Mouse (Mus musculus) hindbrain, embryonic 12.5 days (tissue): Measurements from ENCODE around the gene Rnf25. TPM values are rescaled to one million over a fixed set of nuclear protein-coding genes. Genes with fewer than 3 reads are reported as not detected.

Experiments used
- ATAC-seq: fragments of 200-750 bp; cut with Nextera tagmentation; 2 replicates; pipeline ENCODE4 v1.8.0; 2017; ENCODE audit warnings: moderate TSS enrichment; ENCODE audit not compliant: low FRiP score
- H3K27ac ChIP-seq: fragments of 300-500 bp; sonication (generic); 2 replicates; pipeline ENCODE4 v1.5.1; 2016; ENCODE audit warnings: mild to moderate bottlenecking
- H3K27me3 ChIP-seq: fragments of 300-500 bp; sonication (generic); 2 replicates; pipeline ENCODE4 v1.6.1; 2016; ENCODE audit warnings: mild to moderate bottlenecking
- H3K36me3 ChIP-seq: fragments of 300-500 bp; sonication (generic); 2 replicates; pipeline ENCODE4 v1.6.1; 2016; ENCODE audit warnings: mild to moderate bottlenecking
- H3K4me1 ChIP-seq: fragments of 300-500 bp; sonication (generic); 2 replicates; pipeline ENCODE4 v1.6.1; 2016
- H3K4me2 ChIP-seq: fragments of 300-500 bp; sonication (generic); replicated peaks from 2 replicates; pipeline ENCODE4 v1.6.1; 2016; ENCODE audit warnings: mild to moderate bottlenecking
- H3K4me3 ChIP-seq: fragments of 300-500 bp; sonication (generic); 2 replicates; pipeline ENCODE4 v1.5.1; 2016; ENCODE audit warnings: mild to moderate bottlenecking
- H3K9ac ChIP-seq: fragments of 300-500 bp; sonication (generic); 2 replicates; pipeline ENCODE4 v1.6.1; 2016; ENCODE audit warnings: mild to moderate bottlenecking, moderate library complexity
- H3K9me3 ChIP-seq: fragments of 300-500 bp; sonication (generic); replicated peaks from 2 replicates; pipeline ENCODE4 v1.6.1; 2016; ENCODE audit warnings: mild to moderate bottlenecking
- WGBS: fragments of 180-500 bp; shearing (Covaris S2); methylation state at CpG from one replicate; pipeline ENCODE4 v1.1.7; 2016; 5-methylcytosine and 5-hydroxymethylcytosine counted together
- microRNA-seq: library from miRNA; unstranded; fragments of <30 nt; microRNA quantifications from one replicate; pipeline ENCODE4, GENCODE M21; 2017
- polyA plus RNA-seq: library from polyadenylated mRNA; unstranded; fragments of >200 nt; fragmentation: Nextera tagmentation; extraction: Ambion mirVana; gene quantifications from 2 replicates; pipeline ENCODE4 v1.2.1, GENCODE M21; 2016

Rnf25 gene
- polyA plus RNA-seq, 1 experiment from 2014 or later: 35.8 TPM

- peaks cover 19% of the 10 kb centered on the region for H3K36me3 ChIP-seq
- H3K4me2 ChIP-seq: no peak overlapping the region
- WGBS: 98% methylated on average over 3 of the region's 3 CpGs
- H3K27ac ChIP-seq: no peak overlapping the region
- no peaks in the 10 kb centered on the region for H3K27me3 ChIP-seq
- peaks cover 26% of the 10 kb centered on the region for H3K4me1 ChIP-seq
- no peak for ATAC-seq
- H3K4me3 ChIP-seq: no peak overlapping the region
- no peak overlapping the region for H3K9ac ChIP-seq
- no peaks in the 10 kb centered on the region for H3K9me3 ChIP-seq
Measured at GRCm38 (mm10) chr1:74584616-74585398, 16.4 kb downstream of the Rnf25 start.

- no peaks in the 10 kb centered on the region for H3K27me3 ChIP-seq
- H3K9me3 ChIP-seq: no peaks in the 10 kb centered on the region
- H3K9ac ChIP-seq: no peak overlapping the region
- ATAC-seq: no peak
- 81% methylated on average over 3 of the region's 3 CpGs for WGBS
- no peak overlapping the region for H3K4me3 ChIP-seq
- H3K36me3 ChIP-seq: peaks cover 39% of the 10 kb centered on the region
- peaks cover 17% of the 10 kb centered on the region for H3K4me1 ChIP-seq
- H3K27ac ChIP-seq: no peak overlapping the region
- H3K4me2 ChIP-seq: no peak overlapping the region
Measured at GRCm38 (mm10) chr1:74582621-74583020, 18.6 kb downstream of the Rnf25 start.

GRCm38 (mm10) chr1:74569739-74570719, 31.2 kb downstream of the Rnf25 start:
- H3K36me3 ChIP-seq: peaks cover 83% of the 10 kb centered on the region
- H3K9ac ChIP-seq: no peak overlapping the region
- H3K4me3 ChIP-seq: no peak overlapping the region
- no peak overlapping the region for H3K4me2 ChIP-seq
- H3K27me3 ChIP-seq: no peaks in the 10 kb centered on the region
- no peaks in the 10 kb centered on the region for H3K9me3 ChIP-seq
- no peaks in the 10 kb centered on the region for H3K4me1 ChIP-seq
- H3K27ac ChIP-seq: no peak overlapping the region
- ATAC-seq: no peak
- WGBS: 93% methylated on average over 29 of the region's 29 CpGs

GRCm38 (mm10) chr1:74565834-74566233, 35.4 kb downstream of the Rnf25 start:
- Histone ChIP-seq H3K27me3 (no peaks in the 10 kb centered on the region), H3K9me3 (no peaks in the 10 kb centered on the region), H3K27ac (no peak overlapping the region), H3K4me2 (no peak overlapping the region), H3K9ac (no peak overlapping the region), H3K36me3 (peaks cover 68% of the 10 kb centered on the region), H3K4me1 (no peaks in the 10 kb centered on the region), H3K4me3 (no peak overlapping the region)
- no peak for ATAC-seq
- WGBS: 69% methylated on average over 6 of the region's 6 CpGs

- H3K4me1 ChIP-seq: no peaks in the 10 kb centered on the region
Measured at GRCm38 (mm10) chr1:74559061-74559460, 42.1 kb downstream of the Rnf25 start.

GRCm38 (mm10) chr1:74544184-74544583, 57.0 kb downstream of the Rnf25 start, which contains the start of gene Usp37:
Gene Usp37 (minus strand): TSS chr1:74544284.
- H3K4me2 ChIP-seq: no peak within 1 kb of the TSS
- H3K36me3 ChIP-seq: no peaks in the 10 kb centered on the region
- no peaks in the 10 kb centered on the region for H3K27me3 ChIP-seq
- no peak within 1 kb of the TSS for H3K4me3 ChIP-seq
- WGBS: 46% methylated on average over 4 of the region's 4 CpGs
- no peak for ATAC-seq
- no peak within 1 kb of the TSS for H3K9ac ChIP-seq
- H3K27ac ChIP-seq: no peak within 1 kb of the TSS
- no peaks in the 10 kb centered on the region for H3K9me3 ChIP-seq
- H3K4me1 ChIP-seq: peaks cover 9% of the 10 kb centered on the region

More at GRCm38 (mm10) chr1:74559061-74559460, 42.1 kb downstream of the Rnf25 start:
- H3K4me3 ChIP-seq: no peak overlapping the region
- WGBS: 88% methylated on average over 5 of the region's 5 CpGs
- H3K9ac ChIP-seq: no peak overlapping the region
- no peak overlapping the region for H3K4me2 ChIP-seq
- ATAC-seq: no peak
- no peaks in the 10 kb centered on the region for H3K9me3 ChIP-seq
- H3K36me3 ChIP-seq: peaks cover 6% of the 10 kb centered on the region; the same call in 1 of the 2 replicates
- no peak overlapping the region for H3K27ac ChIP-seq
- no peaks in the 10 kb centered on the region for H3K27me3 ChIP-seq

Small RNAs within 50 kb of the gene (microRNA-seq; reads per million reads assigned to microRNA genes)
- gene Gm25035: not detected

Other genes starting within 250 kb of the Rnf25 start
- gene Catip, start 239.3 kb downstream of the Rnf25 start, polyA plus RNA-seq: 1.4 and 1.5 TPM in 2 replicates
- 2.0 and 2.2 TPM in 2 replicates for gene Slc11a1, start 226.2 kb downstream of the Rnf25 start, polyA plus RNA-seq
- 38.8 and 39.2 TPM in 2 replicates for gene Ctdsp1, start 209.9 kb downstream of the Rnf25 start, polyA plus RNA-seq
- 0.09 and 0.14 TPM in 2 replicates for gene Vil1, start 192.0 kb downstream of the Rnf25 start, polyA plus RNA-seq
- 61.4 and 61.9 TPM in 2 replicates for gene Cnot9, start 95.3 kb downstream of the Rnf25 start, polyA plus RNA-seq
- 1.2 and 1.6 TPM in 2 replicates for gene Plcd4, start 58.5 kb downstream of the Rnf25 start, polyA plus RNA-seq
- gene Usp37, start 57.1 kb downstream of the Rnf25 start, polyA plus RNA-seq: 35.3 and 38.5 TPM in 2 replicates
- 10.1 and 12.1 TPM in 2 replicates for gene Zfp142, start 13.2 kb downstream of the Rnf25 start, polyA plus RNA-seq
- gene Bcs1l, start 13.1 kb downstream of the Rnf25 start, polyA plus RNA-seq: 15.3 and 16.8 TPM in 2 replicates
- 21.3 and 34.3 TPM in 2 replicates for gene Stk36, start within 50 bp of the Rnf25 start, polyA plus RNA-seq
- 27.1 and 36.5 TPM in 2 replicates for gene Ttll4, start 60.3 kb upstream of the Rnf25 start, polyA plus RNA-seq
- gene Cyp27a1, start 112.2 kb upstream of the Rnf25 start, polyA plus RNA-seq: 3.2 and 4.6 TPM in 2 replicates
- 0.21 and 0.38 TPM in 2 replicates for gene Prkag3, start 147.8 kb upstream of the Rnf25 start, polyA plus RNA-seq
- gene Wnt6, start 170.5 kb upstream of the Rnf25 start, polyA plus RNA-seq: 9.6 and 11.4 TPM in 2 replicates
- gene Wnt10a, start 190.1 kb upstream of the Rnf25 start, polyA plus RNA-seq: 1.2 and 2.3 TPM in 2 replicates